Mouse (Mus musculus): Measurements from ENCODE around the gene Uroc1. TPM values are rescaled to one million over a fixed set of nuclear protein-coding genes. Genes with fewer than 3 reads are reported as not detected.

Gene Uroc1
- total and polyA plus RNA-seq, 3 experiments, result not detected

GRCm38 (mm10) chr6:90342343-90342742 is 9.3 kb downstream of the Uroc1 start:
- Histone ChIP-seq H3K27me3 (replicated peaks) (peaks cover 72% of the 10 kb centered on the region), H3K9me3 (replicated peaks; ENCODE audit: low read length) (no peaks in the 10 kb centered on the region), H3K4me3 (replicated peaks in 1 of 3; ENCODE audit: low read depth in 2 of 3, low read length in 2 of 3, poor library complexity in 1 of 3) (no peak overlapping the region), H3K27ac (ENCODE audit: insufficient read depth, low read depth) (no peak overlapping the region), H3K4me1 (ENCODE audit: control insufficient read depth in 1 of 2, insufficient read depth in 2 of 2) (no peaks in the 10 kb centered on the region), H3K36me3 (replicated peaks in 1 of 2; ENCODE audit: control insufficient read depth in 1 of 2, insufficient read depth in 1 of 2, low read length in 1 of 2) (no peaks in the 10 kb centered on the region), H3K9ac (ENCODE audit: insufficient read depth, low read depth) (no peak overlapping the region), H3K4me2 (ENCODE audit: insufficient read depth, low read depth, poor library complexity, severe bottlenecking) (no peak overlapping the region), H3K79me2 (replicated peaks; ENCODE audit: control insufficient read depth, extremely low read depth, insufficient read depth, poor library complexity, severe bottlenecking) (no peaks in the 10 kb centered on the region)
- dilution Hi-C loops (cut with MboI; ENCODE audit: extremely low pct_ligation_motif_present, extremely low pct_unique_long_range_greater_than_20kb, low sequenced_read_pairs) (no loop called here), in situ Hi-C loops (cut with MboI; ENCODE audit: low pct_ligation_motif_present, low pct_unique_long_range_greater_than_20kb, low sequenced_read_pairs) (no loop called here)
- TF ChIP-seq POLR2A (IDR thresholded peaks at IDR 0.05; ENCODE audit: low read depth, low read length) (no peak), E2F4 (IDR thresholded peaks at IDR 0.05; ENCODE audit: insufficient replicate concordance, low read depth, low read length) (no peak), SMC3 (IDR thresholded peaks at IDR 0.05; ENCODE audit: low read depth, low read length) (no peak), USF1 (IDR thresholded peaks at IDR 0.05; ENCODE audit: low read depth, low read length) (no peak), RCOR1 (conservative IDR thresholded peaks at IDR 0.05; ENCODE audit: low read depth, low read length) (no peak)
- no peak for DNase-seq (ENCODE audit: extremely low read depth)

GRCm38 (mm10) chr6:90347183-90347582 is 14.1 kb downstream of the Uroc1 start:
- H3K27ac ChIP-seq (ENCODE audit: insufficient read depth, low read depth), result no peak overlapping the region
- no peak for TF ChIP-seq SMC3 (IDR thresholded peaks at IDR 0.05; ENCODE audit: low read depth, low read length)
- no peak for TF ChIP-seq POLR2AphosphoS2 (IDR thresholded peaks at IDR 0.05; ENCODE audit: low read depth, low read length)
- TF ChIP-seq MAX (IDR thresholded peaks at IDR 0.05; ENCODE audit: low read length), result no peak
- TF ChIP-seq ZKSCAN1 (IDR thresholded peaks at IDR 0.05; ENCODE audit: borderline replicate concordance, low read depth, low read length), result no peak
- no peak for TF ChIP-seq CHD2 (IDR thresholded peaks at IDR 0.05; ENCODE audit: low read length)
- TF ChIP-seq ZC3H11A (IDR thresholded peaks at IDR 0.05; ENCODE audit: low read depth, low read length), result no peak
- TF ChIP-seq GABPA (IDR thresholded peaks at IDR 0.05; ENCODE audit: insufficient replicate concordance, low read depth, low read length), result no peak
- no peak for TF ChIP-seq IRF4 (IDR thresholded peaks at IDR 0.05; ENCODE audit: low read depth, low read length)
- no peak for TF ChIP-seq MAFK (IDR thresholded peaks at IDR 0.05; ENCODE audit: insufficient replicate concordance, low read length)
- no peak for TF ChIP-seq JUN (IDR thresholded peaks at IDR 0.05; ENCODE audit: insufficient read depth, low read depth, low read length)
- TF ChIP-seq MEF2A (IDR thresholded peaks at IDR 0.05; ENCODE audit: borderline replicate concordance, low read depth, low read length), result no peak
- no peak for DNase-seq (ENCODE audit: extremely low read depth)
- no peaks in the 10 kb centered on the region for H3K79me2 ChIP-seq (replicated peaks; ENCODE audit: control insufficient read depth, extremely low read depth, insufficient read depth, poor library complexity, severe bottlenecking)
- H3K9me3 ChIP-seq (replicated peaks; ENCODE audit: low read length), result no peaks in the 10 kb centered on the region
- H3K4me1 ChIP-seq (ENCODE audit: control insufficient read depth in 1 of 2, insufficient read depth in 2 of 2), result no peaks in the 10 kb centered on the region
- in situ Hi-C loops (cut with MboI; ENCODE audit: low pct_ligation_motif_present, low pct_unique_long_range_greater_than_20kb, low sequenced_read_pairs), result no loop called here
- H3K27me3 ChIP-seq (replicated peaks), result peaks cover 63% of the 10 kb centered on the region
- no peak overlapping the region for H3K9ac ChIP-seq (ENCODE audit: insufficient read depth, low read depth)
- no peak overlapping the region for H3K4me2 ChIP-seq (ENCODE audit: insufficient read depth, low read depth, poor library complexity, severe bottlenecking)
- no peaks in the 10 kb centered on the region for H3K36me3 ChIP-seq (replicated peaks in 1 of 2; ENCODE audit: control insufficient read depth in 1 of 2, insufficient read depth in 1 of 2, low read length in 1 of 2)
- dilution Hi-C loops (cut with MboI; ENCODE audit: extremely low pct_ligation_motif_present, extremely low pct_unique_long_range_greater_than_20kb, low sequenced_read_pairs), result no loop called here
- H3K4me3 ChIP-seq (replicated peaks in 1 of 3; ENCODE audit: low read depth in 2 of 3, low read length in 2 of 3, poor library complexity in 1 of 3), result no peak overlapping the region
